Mouse (Mus musculus): ENCODE data around the gene Cd248.
"Not testable (repeated sequence)": the region's sequence is repeated elsewhere in the genome, so short reads cannot be mapped to it uniquely, and the experiment has no call there.

Gene Cd248

DNA sequence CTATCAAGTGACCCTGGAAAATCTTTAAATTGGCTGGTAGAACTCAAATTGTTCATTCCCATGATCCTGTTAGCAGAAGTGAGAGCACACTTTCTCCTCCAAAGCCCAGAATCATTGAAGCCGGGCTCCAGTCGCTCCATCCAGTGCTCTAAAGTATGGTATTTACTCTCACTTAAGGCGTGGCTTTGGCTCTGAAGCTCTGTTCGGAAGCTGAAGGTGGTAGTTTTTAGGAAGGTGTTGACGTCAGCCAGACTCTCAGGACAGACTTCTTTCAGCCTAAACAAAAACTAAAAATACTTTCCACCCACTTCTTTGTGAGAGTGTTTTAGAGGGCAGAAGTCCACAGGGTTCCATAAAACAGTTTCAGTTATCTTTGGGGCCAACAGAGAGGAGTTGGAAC is 5.6 kb downstream of the Cd248 start:
- DNase-seq (ENCODE audit: low spot score in 2 of 2): no peak

GRCm38 (mm10) chr19:5079279-5079678 is 11.4 kb downstream of the Cd248 start:
- DNase-seq (ENCODE audit: low spot score in 2 of 2): no peak

DNA sequence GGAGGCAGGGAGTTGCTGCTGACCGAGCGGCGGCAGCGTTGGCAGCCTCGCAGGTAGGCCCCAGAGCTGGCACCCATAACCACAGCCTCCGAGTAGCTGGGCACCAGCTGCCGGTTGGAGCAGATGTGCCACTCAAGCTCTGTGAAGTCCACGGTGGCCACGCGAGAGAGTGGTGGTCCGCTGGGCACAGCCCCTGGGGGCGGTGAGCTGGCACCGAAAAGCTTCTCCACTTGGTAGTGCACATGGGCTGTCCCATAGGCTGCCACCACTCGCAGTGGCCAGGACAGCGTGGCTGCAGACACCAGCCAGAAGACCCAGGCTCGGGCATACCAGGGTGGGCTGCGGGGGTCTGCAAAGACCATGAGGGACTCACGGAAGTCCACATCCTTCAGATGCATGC is 14.1 kb downstream of the Cd248 start:
- DNase-seq (ENCODE audit: low spot score in 2 of 2): no peak

DNA sequence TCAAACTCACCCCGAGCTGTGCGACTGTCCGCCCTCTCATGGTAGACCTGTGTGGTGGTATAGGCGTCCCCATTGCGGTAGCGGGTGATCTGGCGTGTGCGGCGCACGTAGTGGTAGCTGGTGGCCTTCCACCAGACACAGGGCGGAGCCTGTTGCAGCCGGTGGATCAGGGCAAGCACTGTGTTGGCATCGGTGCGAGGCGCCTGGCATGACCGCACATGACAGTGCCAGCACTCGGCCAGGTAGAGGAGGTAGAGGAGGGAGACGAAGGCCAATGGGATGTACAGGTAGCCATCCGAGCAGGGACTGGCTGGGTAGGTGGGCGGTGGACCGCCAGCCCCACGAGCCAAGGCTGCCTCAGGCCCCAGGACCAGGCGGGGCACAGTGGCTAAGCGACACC is 14.7 kb downstream of the Cd248 start:
- no peak for DNase-seq (ENCODE audit: low spot score in 2 of 2)

DNA sequence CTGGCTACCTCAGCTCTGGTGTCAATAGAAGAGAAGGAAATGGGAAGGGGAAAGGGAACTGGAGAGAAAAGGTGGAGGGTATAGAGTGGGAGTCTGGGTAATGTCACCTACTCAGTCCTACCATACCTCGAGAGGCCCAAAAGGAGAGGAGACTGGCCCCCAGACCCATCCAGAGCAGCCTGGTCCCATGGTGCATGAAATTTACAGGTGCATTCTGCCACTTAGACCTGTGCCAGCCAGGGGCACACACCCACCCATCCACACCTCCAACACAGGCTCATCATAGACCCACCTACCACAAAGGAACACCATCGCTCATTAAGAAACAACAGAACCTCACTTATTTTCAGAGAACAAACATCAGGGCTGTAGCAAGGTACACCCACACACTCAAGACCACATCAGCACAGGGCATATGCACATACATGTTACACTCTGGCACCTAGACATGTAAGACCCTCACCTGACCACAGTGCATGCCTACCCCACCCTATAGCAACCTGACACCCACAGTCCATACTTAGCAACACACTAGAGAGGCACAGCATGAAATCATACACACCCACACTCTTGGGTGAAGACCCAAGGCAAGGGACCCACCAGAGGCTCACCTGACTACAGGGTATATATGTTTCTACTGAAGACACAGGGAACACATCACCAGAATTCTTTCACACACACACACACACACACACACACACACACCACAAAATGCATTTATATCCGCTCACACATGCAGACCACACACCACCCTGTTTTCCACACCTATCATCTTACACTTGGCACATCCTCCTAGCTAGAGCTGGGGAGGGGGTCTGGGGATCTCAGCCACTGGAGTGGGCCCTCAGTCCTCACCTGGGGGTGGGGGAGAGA is 16.3 kb downstream of the Cd248 start:
- no peak for DNase-seq (ENCODE audit: low spot score in 2 of 2)

DNA sequence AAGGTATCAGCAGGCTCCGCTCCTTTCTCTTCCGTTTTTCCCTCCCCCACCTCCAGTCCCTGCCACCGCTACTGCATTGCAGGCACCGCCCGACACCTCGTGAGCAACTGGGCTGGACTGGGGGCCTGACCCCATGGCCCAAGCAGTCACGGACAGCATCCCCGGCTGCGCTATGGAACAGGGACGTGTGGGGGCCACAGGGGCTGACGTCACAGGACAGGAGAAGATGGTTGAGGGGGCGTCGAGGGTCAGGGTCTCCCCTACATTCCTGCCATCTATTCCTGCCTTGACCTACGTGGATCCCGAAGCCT is 16.9 kb downstream of the Cd248 start:
- no peak for DNase-seq (ENCODE audit: low spot score in 2 of 2)

DNA sequence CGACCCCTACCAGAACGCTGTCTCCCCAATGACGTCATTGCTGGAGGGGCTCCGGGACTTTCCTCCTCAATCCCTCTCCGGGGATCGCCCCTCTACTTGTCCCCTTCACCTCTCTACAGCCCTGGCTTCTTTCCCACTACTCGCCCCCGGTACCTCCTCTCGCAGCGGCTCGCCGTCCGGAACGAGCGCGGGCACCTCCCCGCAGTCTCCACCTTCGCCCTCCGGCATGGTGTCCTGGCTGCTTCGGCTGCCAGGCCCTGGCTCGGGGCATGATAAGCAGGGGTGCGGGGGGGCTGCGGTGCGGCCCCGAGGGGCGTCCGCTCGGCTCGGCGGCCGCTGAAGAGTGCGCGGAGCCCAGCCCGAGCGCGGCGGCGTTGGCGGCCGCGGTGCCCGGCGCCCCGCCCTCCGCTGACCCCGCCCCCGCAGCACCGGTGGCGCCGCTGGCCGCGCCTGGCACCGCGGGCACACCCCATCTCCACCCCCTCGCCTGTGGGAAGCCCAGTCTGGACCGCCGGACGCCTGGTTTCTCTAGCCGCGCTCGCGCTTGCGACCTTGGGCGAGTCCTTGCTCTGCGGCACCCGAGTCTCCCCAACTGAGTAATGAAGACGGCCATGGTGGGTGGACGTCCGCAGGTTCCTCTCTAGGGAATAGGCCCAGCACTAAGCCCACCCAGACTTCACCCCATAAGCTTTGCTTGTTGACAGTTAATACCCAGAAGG is 17.4 kb downstream of the Cd248 start, which contains the start of gene Tmem151a:
Gene Tmem151a, minus strand, starts transcription at position 387 of the 719 bp plus-strand sequence.
- peak; percentile 45 to 52 for DNase-seq (ENCODE audit: low spot score in 2 of 2)

DNA sequence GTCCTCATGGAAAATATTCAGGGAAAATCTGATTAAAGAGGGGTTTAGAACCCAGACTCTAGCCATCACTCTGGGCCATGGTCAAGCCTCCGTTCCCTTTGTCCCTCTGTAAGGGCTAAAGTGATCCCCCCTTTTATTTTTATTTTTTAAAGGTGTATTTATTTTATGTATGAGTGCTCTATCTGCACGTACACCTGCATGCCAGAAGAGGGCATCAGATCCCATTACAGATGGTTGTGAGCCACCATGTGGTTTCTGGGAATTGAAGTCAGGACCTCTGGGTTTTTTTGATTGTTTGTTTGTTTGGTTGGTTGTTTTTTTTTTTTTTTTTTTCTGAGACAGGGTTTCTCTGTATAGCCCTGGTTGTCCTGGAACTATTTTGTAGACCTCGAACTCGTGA is 18.7 kb downstream of the Cd248 start:
- not testable (repeated sequence) for DNase-seq (ENCODE audit: low spot score in 2 of 2)

DNA sequence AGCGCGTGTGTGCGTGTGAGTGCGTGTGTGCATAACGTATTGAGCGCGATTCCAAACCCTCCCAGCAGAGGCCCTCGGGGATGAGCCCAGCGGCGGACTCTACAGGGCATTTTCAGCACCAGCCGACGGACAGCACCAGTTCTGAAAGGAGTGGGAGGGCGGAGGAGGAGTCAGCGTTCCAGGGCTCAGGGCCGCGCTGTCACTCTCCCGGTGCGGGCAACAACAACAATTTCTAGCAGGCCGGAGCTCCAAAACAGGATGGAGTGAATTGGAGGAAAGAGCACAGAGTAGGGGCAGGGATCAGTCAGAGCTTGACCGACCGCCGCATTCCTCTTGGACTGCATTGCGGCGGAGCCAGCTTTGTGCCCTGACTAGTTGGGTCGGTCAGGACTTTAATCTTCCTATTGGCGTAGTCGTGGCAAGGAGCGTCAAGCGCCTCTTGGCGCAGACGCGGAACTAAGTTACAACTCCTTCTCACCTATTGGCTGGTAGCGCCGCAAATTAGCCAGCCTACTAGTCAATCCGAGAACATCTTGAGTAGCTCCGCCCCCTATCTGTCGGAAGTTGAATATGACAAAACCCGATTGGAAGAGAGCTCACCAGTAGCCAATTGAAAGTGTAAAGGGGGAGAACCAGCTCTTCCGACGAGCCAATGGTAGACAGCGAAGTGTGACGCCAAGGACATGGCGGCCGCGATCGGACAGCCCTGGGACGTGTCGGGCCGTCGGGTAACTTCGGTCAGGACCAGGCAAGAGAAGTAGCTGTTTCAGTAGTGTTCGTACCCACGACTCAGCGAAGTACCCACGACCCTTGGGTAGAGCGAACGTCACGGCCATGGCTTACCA is 20.2 kb downstream of the Cd248 start, which contains the start of gene Yif1a:
Gene Yif1a, plus strand, starts transcription at position 655 of the 845 bp plus-strand sequence.
- DNase-seq (ENCODE audit: low spot score in 2 of 2): peak; percentile 87 to 91

- no peak for DNase-seq (ENCODE audit: low spot score in 2 of 2)
Measured at GRCm38 (mm10) chr19:5089324-5089723, 21.4 kb downstream of the Cd248 start.

- no peak for DNase-seq (ENCODE audit: low spot score in 2 of 2)
Measured at GRCm38 (mm10) chr19:5092083-5092482, 24.2 kb downstream of the Cd248 start.

DNA sequence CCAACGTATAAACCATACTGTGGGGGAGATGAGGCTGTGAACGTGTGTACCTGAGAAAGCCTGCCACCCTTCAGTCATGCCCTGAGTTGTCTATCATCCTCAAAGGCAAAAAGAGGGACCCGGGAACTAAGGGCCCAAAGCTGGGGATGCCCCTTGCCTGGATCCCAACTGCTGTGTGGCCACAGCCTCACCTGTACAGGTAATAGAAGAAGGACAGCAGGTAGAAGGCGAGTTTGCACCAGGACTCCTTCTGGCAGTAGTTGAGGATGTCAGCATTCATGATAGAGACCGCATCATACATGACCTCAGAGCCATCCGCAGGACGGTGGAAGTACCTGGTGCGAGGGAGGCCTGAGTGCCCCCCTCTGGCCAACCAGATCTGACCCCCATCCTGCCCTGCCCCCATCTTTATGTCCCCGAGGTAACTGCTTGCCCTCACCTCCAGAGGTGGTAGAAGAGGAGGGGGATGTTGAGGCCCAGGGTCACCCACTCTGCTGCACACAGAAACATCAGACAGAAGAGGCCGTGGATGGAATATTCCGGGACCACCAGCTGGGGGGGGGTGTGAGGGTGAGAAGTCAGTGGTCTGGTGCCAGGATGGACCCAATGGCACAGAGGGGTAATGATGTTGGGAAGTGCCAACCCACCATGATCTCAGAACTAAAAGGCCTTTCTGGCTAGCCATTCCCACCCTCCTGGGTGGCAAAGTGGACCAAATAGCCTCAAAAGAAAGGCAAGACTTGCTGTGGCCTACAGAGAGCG is 25.8 kb downstream of the Cd248 start:
- no peak for DNase-seq (ENCODE audit: low spot score in 2 of 2)

DNA sequence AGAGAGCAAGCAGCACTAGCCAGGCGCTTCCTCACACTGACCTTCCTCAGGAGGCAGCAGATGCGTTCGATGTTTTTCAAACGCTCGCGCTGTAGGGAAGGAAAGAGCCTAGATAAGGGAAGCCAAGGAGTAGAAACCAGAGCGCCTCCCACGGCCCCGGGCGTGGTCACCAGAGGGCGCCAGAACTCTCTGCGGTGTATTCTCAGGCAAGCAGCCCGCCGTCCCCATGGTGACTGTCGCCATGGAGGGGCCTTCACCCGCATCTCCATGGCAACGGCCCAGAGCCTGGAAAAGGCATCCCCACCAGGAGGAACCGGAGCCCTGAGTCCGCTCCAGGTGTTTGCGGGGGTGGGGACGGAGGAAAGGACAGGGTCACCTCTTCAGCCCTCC is 26.4 kb downstream of the Cd248 start:
- DNase-seq (ENCODE audit: low spot score in 2 of 2): peak; percentile 83 to 87

DNA sequence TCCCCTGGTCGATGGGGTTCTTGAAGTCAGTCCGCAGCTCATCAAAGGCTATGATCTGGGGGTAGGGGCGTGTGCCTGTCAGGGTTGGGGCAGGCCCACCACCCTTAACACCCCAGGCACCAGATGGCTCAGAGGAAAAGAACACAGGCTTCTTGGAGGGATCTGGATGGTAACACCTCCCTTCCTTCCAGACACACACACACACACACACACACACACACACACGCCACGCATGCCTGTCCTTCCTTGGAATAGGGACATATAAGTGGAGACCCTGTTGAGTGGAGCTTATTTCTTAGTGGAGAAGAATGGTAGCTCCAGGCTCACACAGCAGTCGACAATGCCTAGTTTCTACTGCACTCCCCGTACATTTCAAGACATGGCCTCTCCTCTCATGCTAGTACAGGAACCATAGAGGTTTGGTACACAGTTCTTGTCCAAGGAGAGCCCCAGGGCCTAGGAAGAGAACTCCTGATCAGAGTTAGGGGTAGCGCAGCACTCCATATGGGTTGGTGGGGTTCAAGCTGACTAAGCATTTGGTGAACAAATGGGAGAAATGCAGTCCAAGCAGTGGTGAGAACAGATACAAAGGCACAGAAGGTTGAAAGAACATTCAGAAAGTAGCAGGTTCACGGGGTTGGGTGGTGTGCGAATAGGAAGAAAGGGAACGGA is 27.0 kb downstream of the Cd248 start:
- DNase-seq (ENCODE audit: low spot score in 2 of 2): no peak

GRCm38 (mm10) chr19:5095887-5096474 is 28.1 kb downstream of the Cd248 start:
- DNase-seq (ENCODE audit: low spot score in 2 of 2): no peak

DNA sequence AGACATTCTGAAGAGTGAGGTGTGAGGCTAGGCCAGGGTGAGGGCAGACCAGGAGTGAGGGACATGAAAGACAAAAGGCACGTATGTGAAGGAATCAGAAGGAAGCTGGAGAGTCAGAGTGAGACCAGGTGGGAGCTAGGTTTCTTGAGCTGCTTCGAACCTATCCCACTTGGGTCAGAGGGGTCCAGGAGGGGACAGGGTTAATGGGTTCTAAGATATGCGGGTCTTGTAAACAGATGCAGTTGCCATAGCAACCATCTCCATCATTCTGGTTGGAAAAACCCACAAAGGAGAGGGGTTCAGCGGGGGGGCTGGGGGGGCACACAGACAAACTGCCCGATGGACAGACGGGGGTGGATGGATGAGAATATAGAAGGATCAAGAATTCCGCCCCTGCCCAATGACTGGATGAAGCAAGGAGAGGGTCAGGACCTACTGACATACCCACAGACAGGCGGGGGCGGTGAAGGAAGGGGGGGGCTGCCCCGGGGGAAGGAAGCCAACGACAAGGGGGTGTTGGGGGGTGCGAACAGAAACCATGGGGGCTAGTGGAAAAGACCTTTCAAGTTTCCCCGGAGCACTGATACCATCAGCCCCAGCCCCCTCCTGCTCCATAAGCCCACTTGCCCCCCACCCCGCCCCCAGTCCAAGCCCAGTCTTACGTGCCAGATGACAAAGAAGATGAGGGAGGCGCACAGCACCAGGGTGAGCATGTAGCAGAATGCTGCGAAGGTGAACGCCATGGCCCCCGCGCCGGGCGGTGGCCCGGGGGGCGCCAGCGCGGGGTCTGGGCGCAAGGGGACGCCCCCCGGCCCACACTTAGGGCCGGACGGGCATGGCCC is 29.9 kb downstream of the Cd248 start:
- DNase-seq (ENCODE audit: low spot score in 2 of 2): no peak

DNA sequence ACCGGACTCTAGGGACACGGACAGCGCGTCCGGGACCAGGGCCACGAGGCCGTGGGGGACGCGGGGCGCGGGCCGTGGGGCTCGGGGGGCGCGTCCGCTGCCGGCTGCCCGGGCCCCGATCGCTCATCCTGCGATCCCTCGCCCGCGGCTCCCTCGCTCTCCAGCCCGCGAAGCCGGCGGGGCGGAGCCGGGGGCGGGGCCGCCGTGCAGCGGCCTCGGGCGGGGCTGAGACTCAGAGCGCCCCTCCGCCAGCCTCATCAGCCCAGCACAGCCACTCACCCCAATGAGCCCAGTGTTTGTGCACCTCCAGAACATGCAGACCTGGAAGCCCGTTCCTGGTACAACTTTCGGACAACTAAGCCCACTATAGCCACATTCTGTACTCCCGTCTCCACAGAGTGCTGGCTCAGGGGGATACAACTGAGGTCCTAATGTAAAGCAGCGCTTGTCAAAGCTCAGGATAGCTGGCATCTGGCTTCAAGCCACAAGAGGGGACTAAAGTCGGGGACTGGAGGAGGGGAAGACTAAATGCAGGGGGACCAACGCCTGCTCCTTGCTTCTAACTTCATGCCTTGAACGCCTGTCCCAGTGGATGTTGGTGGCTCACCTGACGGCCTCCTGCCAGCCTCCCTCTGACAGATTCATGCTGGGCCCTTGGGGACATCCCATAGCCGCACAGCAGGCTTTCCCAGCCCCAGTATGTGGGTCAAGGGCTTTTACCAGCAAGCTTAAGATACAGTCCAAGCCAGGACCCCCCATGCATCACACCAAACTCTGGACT is 30.7 kb downstream of the Cd248 start, which contains the start of gene Cnih2:
Gene Cnih2, minus strand, starts transcription at position 159 of the 781 bp plus-strand sequence.
- DNase-seq (ENCODE audit: low spot score in 2 of 2): peak; percentile 38 to 41

DNA sequence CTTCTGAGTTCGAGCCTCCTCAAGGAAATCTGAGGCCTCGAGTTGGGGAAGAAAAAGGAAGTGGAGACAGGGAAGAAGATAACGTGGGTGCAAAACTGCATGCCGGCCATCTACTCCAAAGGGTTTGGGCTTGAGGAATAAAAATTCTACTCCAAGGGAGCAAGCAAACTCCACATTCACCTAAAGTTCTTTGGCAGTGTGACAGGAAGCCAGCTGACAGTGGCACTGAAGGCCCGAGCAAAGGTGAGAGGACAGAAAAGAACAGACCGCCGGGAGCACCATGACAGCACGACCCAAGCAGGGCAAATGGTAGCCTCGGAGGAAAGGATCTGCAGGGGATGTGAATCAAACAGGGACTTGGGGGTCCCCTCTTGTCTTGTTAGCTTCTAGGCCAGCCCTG is 38.2 kb downstream of the Cd248 start:
- DNase-seq (ENCODE audit: low spot score in 2 of 2): no peak

Data from urinary bladder, postnatal 36 days (tissue).